Mouse (Mus musculus): ENCODE measurements around the gene 2410004P03Rik.

DNA sequence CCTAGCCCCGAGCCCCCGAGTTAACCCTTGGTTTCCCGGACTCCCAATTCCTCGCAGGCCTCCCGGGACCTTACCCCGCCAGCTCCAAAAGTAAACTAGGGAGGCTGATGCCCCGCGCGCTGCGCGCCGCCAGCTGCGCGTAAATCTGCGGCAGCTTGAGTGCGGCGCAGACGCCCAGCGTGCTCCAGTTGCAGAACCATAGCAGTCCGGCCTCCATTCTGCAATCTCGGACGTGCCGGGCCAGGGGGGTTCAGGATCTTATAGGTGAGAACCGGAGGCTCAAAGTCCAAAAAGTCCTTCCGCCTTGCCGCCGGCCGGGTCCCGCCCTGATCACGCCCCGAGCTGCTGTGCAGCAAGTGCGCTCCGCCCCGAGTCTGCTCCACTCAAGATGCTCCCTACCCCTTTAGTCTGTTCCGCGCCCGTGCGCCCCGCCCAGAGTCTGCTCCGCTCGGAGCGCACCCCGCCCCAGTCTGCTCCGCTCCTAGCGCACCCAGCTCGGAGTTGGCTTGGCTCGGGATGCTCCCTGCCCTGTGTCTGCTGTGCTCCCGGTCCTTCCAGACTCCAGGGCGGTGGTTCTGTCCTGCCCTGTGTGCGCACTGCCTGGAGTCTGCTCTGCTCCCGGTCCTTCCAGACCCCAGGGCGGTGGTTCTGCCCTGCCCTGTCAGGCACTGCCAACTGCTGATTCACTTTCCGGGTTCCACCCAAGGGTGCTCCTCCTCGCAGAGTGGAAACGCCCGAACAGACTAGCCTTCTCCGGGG lies 11.6 kb downstream of the 2410004P03Rik start, which contains the start of gene Pqlc3:
- TF ChIP-seq POLR2A (IDR thresholded peaks at IDR 0.05; ENCODE audit: borderline replicate concordance, extremely low read depth, low read depth, low read length) (peak; percentile 62), CTCF (IDR thresholded peaks at IDR 0.05; ENCODE audit: insufficient read depth, low read length) (no peak)

Data from lung, adult 2 months (tissue).